Mouse (Mus musculus): ENCODE measurements at regions not wholly inside any gene's neighbourhood (a gene's known extent, or its start where the extent isn't known, plus 50 kb on each side); places are given as distances from the start of the nearest gene placed in this dataset.

- in situ Hi-C loops (cut with MseI, MboI), result no loop called here
Observed at GRCm38 (mm10) chr1:71472691-71473090, 58.0 kb upstream of the Abca12 start.

- in situ Hi-C loops (cut with MseI, MboI), result no loop called here
Observed at GRCm38 (mm10) chr1:71483149-71483548, 68.4 kb upstream of the Abca12 start.

- in situ Hi-C loops (cut with MseI, MboI), result no loop called here
Observed at GRCm38 (mm10) chr1:71494576-71494975, 62.4 kb upstream of the Atic start.

- in situ Hi-C loops (cut with MseI, MboI), result loop anchor here (10.0 to 25.0 kb wide), 2 partner anchors 221 to 719 kb away; no protein-coding TSS in a partner anchor
Observed at GRCm38 (mm10) chr1:71505898-71506297, 51.1 kb upstream of the Atic start.

- in situ Hi-C loops (cut with MseI, MboI), result loop anchor here (10.0 to 25.0 kb wide), 2 partner anchors 222 to 719 kb away; no protein-coding TSS in a partner anchor
Observed at GRCm38 (mm10) chr1:71506534-71506933, 50.4 kb upstream of the Atic start.

Data from mouse trophoblast stem cell (cell line).